Mouse (Mus musculus) brain, embryonic 14.5 days (tissue): ENCODE measurements around the gene Dnmt1. TPM values are rescaled to one million over a fixed set of nuclear protein-coding genes. Genes with fewer than 3 reads are reported as not detected.

Experiments used
- DNase-seq: peaks from one replicate; pipeline ENCODE4 v3.0.0-alpha.2; 2011; ENCODE audit warnings: low read depth
- CTCF ChIP-seq: fragments of 200-500 bp; IDR thresholded peaks from 2 replicates; pipeline ENCODE4 v1.5.1; 2012; ENCODE audit warnings: inconsistent platforms, mild to moderate bottlenecking, moderate library complexity, borderline replicate concordance; ENCODE audit not compliant: insufficient read depth, insufficient read length; ENCODE audit errors: extremely low read depth
- POLR2A ChIP-seq: fragments of 200-500 bp; IDR thresholded peaks from 2 replicates; pipeline ENCODE4 v1.6.1; 2012; ENCODE audit warnings: mild to moderate bottlenecking, inconsistent platforms, borderline replicate concordance; ENCODE audit not compliant: poor library complexity, insufficient read depth, insufficient read length, severe bottlenecking; ENCODE audit errors: extremely low read depth
- polyA plus RNA-seq: library from polyadenylated mRNA; depleted of rRNA; stranded (reverse); fragments of >200 nt; gene quantifications from 2 replicates; pipeline ENCODE4 v1.2.3, GENCODE M21; 2012; rRNA removed

Gene Dnmt1
- polyA plus RNA-seq, 1 experiment, result 103 TPM

- DNase-seq, result no peak
- TF ChIP-seq CTCF, result no peak
- TF ChIP-seq POLR2A, result no peak
Measured at GRCm38 (mm10) chr9:20870211-20871173, 89.2 kb downstream of the Dnmt1 start.

- TF ChIP-seq POLR2A (no peak), CTCF (no peak)
- DNase-seq, result no peak
Measured at GRCm38 (mm10) chr9:20869246-20869645, 90.4 kb downstream of the Dnmt1 start.

- TF ChIP-seq POLR2A (no peak), CTCF (no peak)
- peak; percentile 15 for DNase-seq
Measured at GRCm38 (mm10) chr9:20868448-20869001, 91.2 kb downstream of the Dnmt1 start, which contains the start of gene A230050P20Rik. Gene A230050P20Rik, plus strand, starts transcription at chr9:20868642.

- no peak for DNase-seq
- TF ChIP-seq CTCF (no peak), POLR2A (no peak)
Measured at GRCm38 (mm10) chr9:20866879-20867278, 92.8 kb downstream of the Dnmt1 start.

GRCm38 (mm10) chr9:20862225-20862624 lies 97.5 kb downstream of the Dnmt1 start:
- TF ChIP-seq POLR2A (no peak), CTCF (no peak)

GRCm38 (mm10) chr9:20861821-20862220 lies 97.9 kb downstream of the Dnmt1 start:
- peak; percentile 66 for DNase-seq
- TF ChIP-seq POLR2A (no peak), CTCF (peak; percentile 69)

More at GRCm38 (mm10) chr9:20862225-20862624, 97.5 kb downstream of the Dnmt1 start:
- no peak for DNase-seq

- no peak for DNase-seq
- TF ChIP-seq CTCF (0 out of 2 replicates have a peak, but pooled peaks have one; percentile 2), POLR2A (no peak)
Measured at GRCm38 (mm10) chr9:20859926-20860325, 99.8 kb downstream of the Dnmt1 start.

Other genes starting within 250 kb of the Dnmt1 start
- gene Olfm2, start 213.5 kb downstream of the Dnmt1 start, polyA plus RNA-seq, result 139 and 162 TPM in 2 replicates
- 0.85 and 1.2 TPM in 2 replicates for gene Col5a3, start 144.8 kb downstream of the Dnmt1 start, polyA plus RNA-seq
- not detected in 2 replicates for gene Rdh8, start 141.4 kb downstream of the Dnmt1 start, polyA plus RNA-seq
- gene A230050P20Rik, start 91.2 kb downstream of the Dnmt1 start, polyA plus RNA-seq, result 6.6 and 8.7 TPM in 2 replicates
- gene Angptl6, start 80.2 kb downstream of the Dnmt1 start, polyA plus RNA-seq, result 11.7 and 13.9 TPM in 2 replicates
- gene Ppan, start 71.7 kb downstream of the Dnmt1 start, polyA plus RNA-seq, result 73.8 and 96.8 TPM in 2 replicates
- 144 and 152 TPM in 2 replicates for gene Eif3g, start 61.3 kb downstream of the Dnmt1 start, polyA plus RNA-seq
- 4.7 and 6.0 TPM in 2 replicates for gene S1pr2, start 16.9 kb upstream of the Dnmt1 start, polyA plus RNA-seq
- gene Mrpl4, start 42.9 kb upstream of the Dnmt1 start, polyA plus RNA-seq, result 81.1 and 85.4 TPM in 2 replicates
- gene Icam1, start 56.1 kb upstream of the Dnmt1 start, polyA plus RNA-seq, result 3.0 and 3.9 TPM in 2 replicates
- 0.08 and 0.13 TPM in 2 replicates for gene Icam4, start 69.5 kb upstream of the Dnmt1 start, polyA plus RNA-seq
- 1.0 and 1.5 TPM in 2 replicates for gene Icam5, start 72.2 kb upstream of the Dnmt1 start, polyA plus RNA-seq
- 1.3 and 2.1 TPM in 2 replicates for gene Zglp1, start 107.2 kb upstream of the Dnmt1 start, polyA plus RNA-seq
- gene Gm49373, start 113.2 kb upstream of the Dnmt1 start, polyA plus RNA-seq, result 2.9 and 3.0 TPM in 2 replicates
- gene Fdx1l, start 113.7 kb upstream of the Dnmt1 start, polyA plus RNA-seq, result 68.4 and 86.0 TPM in 2 replicates
- gene Gm38431, start 132.1 kb upstream of the Dnmt1 start, polyA plus RNA-seq, result 4.8 and 5.6 TPM in 2 replicates
- gene Raver1, start 132.1 kb upstream of the Dnmt1 start, polyA plus RNA-seq, result 65.6 and 70.2 TPM in 2 replicates
- gene Tyk2, start 171.4 kb upstream of the Dnmt1 start, polyA plus RNA-seq, result 16.2 and 20.0 TPM in 2 replicates
- 141 and 182 TPM in 2 replicates for gene Cdc37, start 190.1 kb upstream of the Dnmt1 start, polyA plus RNA-seq
- gene Pde4a, start 205.8 kb upstream of the Dnmt1 start, polyA plus RNA-seq, result 16.3 and 23.4 TPM in 2 replicates